Mouse (Mus musculus) lung, postnatal 0 days (tissue): ENCODE results near the gene Sumo3. TPM values are rescaled to one million over a fixed set of nuclear protein-coding genes. Genes with fewer than 3 reads are reported as not detected.

Experiments
- ATAC-seq: fragments of 200-750 bp; cut with Nextera tagmentation; 2 replicates; pipeline ENCODE4 v1.8.0; 2017; ENCODE audit warnings: moderate library complexity
- DNase-seq: peaks from one replicate; pipeline ENCODE4 v3.0.0-alpha.2; 2016; ENCODE audit warnings: low spot score
- H3K27ac ChIP-seq: fragments of 300-500 bp; sonication (generic); 2 replicates; pipeline ENCODE4 v1.5.1; 2014; ENCODE audit warnings: antibody characterized with exemption, mild to moderate bottlenecking, low read length, mixed read lengths
- H3K27me3 ChIP-seq: fragments of 300-500 bp; sonication (generic); replicated peaks from 2 replicates; pipeline ENCODE4 v1.6.1; 2014; ENCODE audit warnings: low read length, mixed read lengths; ENCODE audit not compliant: insufficient read depth
- H3K36me3 ChIP-seq: fragments of 300-500 bp; sonication (generic); 2 replicates; pipeline ENCODE4 v1.6.1; 2014; ENCODE audit warnings: low read length, mixed read lengths; ENCODE audit not compliant: insufficient read depth
- H3K4me1 ChIP-seq: fragments of 300-500 bp; sonication (generic); 2 replicates; pipeline ENCODE4 v1.6.1; 2014; ENCODE audit warnings: antibody characterized with exemption, low read depth, low read length, mixed read lengths; ENCODE audit not compliant: insufficient read depth
- H3K4me2 ChIP-seq: fragments of 300-500 bp; sonication (generic); replicated peaks from 2 replicates; pipeline ENCODE4 v1.6.1; 2014; ENCODE audit warnings: low read depth, mild to moderate bottlenecking, low read length, moderate library complexity, mixed read lengths
- H3K4me3 ChIP-seq: fragments of 300-500 bp; sonication (generic); 2 replicates; pipeline ENCODE4 v1.5.1; 2014; ENCODE audit warnings: low read depth, low read length
- H3K9ac ChIP-seq: fragments of 300-500 bp; sonication (generic); replicated peaks from 2 replicates; pipeline ENCODE4 v1.6.1; 2014; ENCODE audit warnings: low read depth, mild to moderate bottlenecking
- H3K9me3 ChIP-seq: fragments of 300-500 bp; sonication (generic); 2 replicates; pipeline ENCODE4 v1.6.1; 2016; ENCODE audit warnings: low read length, mixed read lengths
- CTCF ChIP-seq: IDR thresholded peaks from 2 replicates; pipeline ENCODE4 v1.5.1; 2016; ENCODE audit warnings: antibody characterized with exemption, mild to moderate bottlenecking
- EP300 ChIP-seq: IDR thresholded peaks from 2 replicates; pipeline ENCODE4 v1.6.1; 2016; ENCODE audit warnings: antibody characterized with exemption, mild to moderate bottlenecking, control low read depth
- WGBS: fragments of 180-500 bp; shearing (Covaris S2); extraction: QIAGEN DNeasy Blood & Tissue Kit; methylation state at CpG from one replicate; pipeline ENCODE4 v1.1.7; 2014; 5-methylcytosine and 5-hydroxymethylcytosine counted together
- polyA plus RNA-seq: library from polyadenylated mRNA; unstranded; fragments of >200 nt; fragmentation: Nextera tagmentation; extraction: Ambion mirVana; gene quantifications from 2 replicates; pipeline ENCODE4 v1.2.1, GENCODE M21; 2015

Sumo3 gene
- polyA plus RNA-seq, 1 experiment from 2014 or later = 209 TPM

- TF ChIP-seq CTCF (peak; percentile 10; the same call in 1 of the 2 replicates), EP300 (no peak)
- H3K4me1 ChIP-seq = peaks cover 7% of the 10 kb centered on the region; the same call in 1 of the 2 replicates
- ATAC-seq (peak; percentile 94), DNase-seq (peak; percentile 76)
- H3K4me3 ChIP-seq = no peak overlapping the region
- H3K9me3 ChIP-seq = no peaks in the 10 kb centered on the region
- peak overlapping the region; percentile 52; the same call in 1 of the 2 replicates for H3K27ac ChIP-seq
- no peaks in the 10 kb centered on the region for H3K27me3 ChIP-seq
- H3K36me3 ChIP-seq = peaks cover 21% of the 10 kb centered on the region; the same call in 1 of the 2 replicates
- WGBS = 20% methylated on average over 13 of the region's 13 CpGs
- no peak overlapping the region for H3K9ac ChIP-seq
- no peak overlapping the region for H3K4me2 ChIP-seq
Measured at GRCm38 (mm10) chr10:77634452-77635231, 28.7 kb downstream of the Sumo3 start.

GRCm38 (mm10) chr10:77636234-77636922 is 30.5 kb downstream of the Sumo3 start:
- no peak for DNase-seq
- no peak for ATAC-seq
- Histone ChIP-seq H3K9me3 (no peaks in the 10 kb centered on the region), H3K27ac (no peak overlapping the region), H3K9ac (no peak overlapping the region), H3K4me3 (no peak overlapping the region), H3K36me3 (peaks cover 21% of the 10 kb centered on the region; the same call in 1 of the 2 replicates), H3K4me2 (no peak overlapping the region), H3K27me3 (no peaks in the 10 kb centered on the region), H3K4me1 (peaks cover 7% of the 10 kb centered on the region; the same call in 1 of the 2 replicates)
- TF ChIP-seq CTCF (no peak), EP300 (no peak)
- 85% methylated on average over 7 of the region's 7 CpGs for WGBS

- no peaks in the 10 kb centered on the region for H3K27me3 ChIP-seq
- DNase-seq = no peak
Measured at GRCm38 (mm10) chr10:77638956-77639355, 33.1 kb downstream of the Sumo3 start.

GRCm38 (mm10) chr10:77643160-77643559 is 37.3 kb downstream of the Sumo3 start:
- H3K9ac ChIP-seq = no peak overlapping the region
- TF ChIP-seq CTCF (no peak), EP300 (no peak)
- no peak overlapping the region for H3K4me3 ChIP-seq
- peaks cover 3% of the 10 kb centered on the region; the same call in 1 of the 2 replicates for H3K4me1 ChIP-seq
- peaks cover 47% of the 10 kb centered on the region for H3K36me3 ChIP-seq
- ATAC-seq (no peak), DNase-seq (no peak)
- no peaks in the 10 kb centered on the region for H3K27me3 ChIP-seq
- no peak overlapping the region for H3K4me2 ChIP-seq
- no peaks in the 10 kb centered on the region for H3K9me3 ChIP-seq
- 58% methylated on average over 7 of the region's 7 CpGs for WGBS
- H3K27ac ChIP-seq = no peak overlapping the region

More at GRCm38 (mm10) chr10:77638956-77639355, 33.1 kb downstream of the Sumo3 start:
- H3K36me3 ChIP-seq = peaks cover 32% of the 10 kb centered on the region
- no peak overlapping the region for H3K4me3 ChIP-seq
- ATAC-seq = no peak
- H3K4me1 ChIP-seq = peaks cover 7% of the 10 kb centered on the region; the same call in 1 of the 2 replicates
- WGBS = 62% methylated on average over 6 of the region's 6 CpGs
- H3K9me3 ChIP-seq = no peaks in the 10 kb centered on the region
- no peak overlapping the region for H3K4me2 ChIP-seq
- TF ChIP-seq CTCF (no peak), EP300 (no peak)
- H3K9ac ChIP-seq = no peak overlapping the region
- no peak overlapping the region for H3K27ac ChIP-seq

GRCm38 (mm10) chr10:77645571-77645970 is 39.7 kb downstream of the Sumo3 start:
- H3K27me3 ChIP-seq = no peaks in the 10 kb centered on the region
- H3K9ac ChIP-seq = no peak overlapping the region
- H3K4me3 ChIP-seq = no peak overlapping the region
- H3K36me3 ChIP-seq = peaks cover 47% of the 10 kb centered on the region
- ATAC-seq (no peak), DNase-seq (no peak)
- 89% methylated on average over 5 of the region's 5 CpGs for WGBS
- TF ChIP-seq CTCF (no peak), EP300 (no peak)
- no peak overlapping the region for H3K27ac ChIP-seq
- H3K9me3 ChIP-seq = no peaks in the 10 kb centered on the region
- no peak overlapping the region for H3K4me2 ChIP-seq
- no peaks in the 10 kb centered on the region for H3K4me1 ChIP-seq

GRCm38 (mm10) chr10:77647461-77647860 is 41.6 kb downstream of the Sumo3 start:
- H3K36me3 ChIP-seq = peaks cover 38% of the 10 kb centered on the region
- no peak overlapping the region for H3K4me3 ChIP-seq
- H3K9ac ChIP-seq = no peak overlapping the region
- H3K9me3 ChIP-seq = no peaks in the 10 kb centered on the region
- ATAC-seq (no peak), DNase-seq (no peak)
- no peak overlapping the region for H3K27ac ChIP-seq
- no peaks in the 10 kb centered on the region for H3K4me1 ChIP-seq
- WGBS = 74% methylated on average over 1 of the region's 1 CpGs
- H3K27me3 ChIP-seq = no peaks in the 10 kb centered on the region
- TF ChIP-seq CTCF (no peak), EP300 (no peak)
- H3K4me2 ChIP-seq = no peak overlapping the region
